Mouse (Mus musculus) liver, embryonic 12.5 days (tissue): ENCODE results near the gene Muc5ac. TPM values are rescaled to one million over a fixed set of nuclear protein-coding genes. Genes with fewer than 3 reads are reported as not detected.
"Not testable (repeated sequence)": the region's sequence is repeated elsewhere in the genome, so short reads cannot be mapped to it uniquely, and the experiment has no call there.

ENCODE experiments used
- ATAC-seq: fragments of 200-750 bp; cut with Nextera tagmentation; 2 replicates; pipeline ENCODE4 v1.8.0; 2017; ENCODE audit warnings: moderate number of reproducible peaks, mild to moderate bottlenecking, moderate library complexity
- H3K27ac ChIP-seq: fragments of 300-500 bp; sonication (generic); 2 replicates; pipeline ENCODE4 v1.5.1; 2016; ENCODE audit warnings: mild to moderate bottlenecking
- H3K27me3 ChIP-seq: fragments of 300-500 bp; sonication (generic); replicated peaks from 2 replicates; pipeline ENCODE4 v1.6.1; 2016; ENCODE audit warnings: mild to moderate bottlenecking, moderate library complexity
- H3K36me3 ChIP-seq: fragments of 300-500 bp; sonication (generic); 2 replicates; pipeline ENCODE4 v1.6.1; 2016; ENCODE audit warnings: mild to moderate bottlenecking, moderate library complexity
- H3K4me1 ChIP-seq: fragments of 300-500 bp; sonication (generic); 2 replicates; pipeline ENCODE4 v1.6.1; 2016
- H3K4me2 ChIP-seq: fragments of 300-500 bp; sonication (generic); 2 replicates; pipeline ENCODE4 v1.6.1; 2016; ENCODE audit warnings: mild to moderate bottlenecking, moderate library complexity
- H3K4me3 ChIP-seq: fragments of 300-500 bp; sonication (generic); 2 replicates; pipeline ENCODE4 v1.5.1; 2016; ENCODE audit warnings: mild to moderate bottlenecking, moderate library complexity
- H3K9ac ChIP-seq: fragments of 300-500 bp; sonication (generic); 2 replicates; pipeline ENCODE4 v1.6.1; 2016; ENCODE audit warnings: mild to moderate bottlenecking, moderate library complexity
- H3K9me3 ChIP-seq: fragments of 300-500 bp; sonication (generic); replicated peaks from 2 replicates; pipeline ENCODE4 v1.6.1; 2016; ENCODE audit warnings: mild to moderate bottlenecking, moderate library complexity
- WGBS: fragments of 180-500 bp; shearing (Covaris S2); methylation state at CpG from one replicate; pipeline ENCODE4 v1.1.7; 2016; ENCODE audit not compliant: insufficient replicate concordance; 5-methylcytosine and 5-hydroxymethylcytosine counted together
- polyA plus RNA-seq: library from polyadenylated mRNA; unstranded; fragments of >200 nt; fragmentation: Nextera tagmentation; extraction: Ambion mirVana; gene quantifications from 2 replicates; pipeline ENCODE4 v1.2.1, GENCODE M21; 2016

Gene Muc5ac
- polyA plus RNA-seq, 1 experiment from 2014 or later = not detected

GRCm38 (mm10) chr7:141805384-141805783 lies 16.6 kb downstream of the Muc5ac start:
- no peak for ATAC-seq
- Histone ChIP-seq H3K4me2 (no peak overlapping the region), H3K4me3 (no peak overlapping the region), H3K27ac (no peak overlapping the region), H3K9ac (no peak overlapping the region), H3K4me1 (no peaks in the 10 kb centered on the region), H3K36me3 (no peaks in the 10 kb centered on the region), H3K27me3 (peaks cover 16% of the 10 kb centered on the region; the same call in 1 of the 2 replicates), H3K9me3 (no peaks in the 10 kb centered on the region)
- WGBS = 72% methylated on average over 7 of the region's 7 CpGs

GRCm38 (mm10) chr7:141807823-141808222 lies 19.1 kb downstream of the Muc5ac start:
- no CpG with 5 or more reads among the region's 4 CpGs for WGBS
- H3K9me3 ChIP-seq, H3K4me3 ChIP-seq, H3K36me3 ChIP-seq, H3K4me2 ChIP-seq, H3K4me1 ChIP-seq, H3K27ac ChIP-seq, ATAC-seq, H3K9ac ChIP-seq: not testable (repeated sequence)
- peaks cover 24% of the 10 kb centered on the region; the same call in 1 of the 2 replicates for H3K27me3 ChIP-seq

- not testable (repeated sequence) for H3K9ac ChIP-seq, H3K4me2 ChIP-seq, H3K4me3 ChIP-seq, H3K27ac ChIP-seq, H3K4me1 ChIP-seq, ATAC-seq, H3K9me3 ChIP-seq, H3K36me3 ChIP-seq
- 0 out of 2 replicates have a peak, but pooled peaks cover 20% of the 10 kb centered on the region for H3K27me3 ChIP-seq
- no CpG with 5 or more reads among the region's 4 CpGs for WGBS
Measured at GRCm38 (mm10) chr7:141809933-141810332, 21.2 kb downstream of the Muc5ac start.

- H3K36me3 ChIP-seq = no peaks in the 10 kb centered on the region
- H3K4me3 ChIP-seq = no peak overlapping the region
- no peaks in the 10 kb centered on the region for H3K4me1 ChIP-seq
- ATAC-seq = no peak
- H3K27me3 ChIP-seq = 0 out of 2 replicates have a peak, but pooled peaks cover 12% of the 10 kb centered on the region
- 57% methylated on average over 4 of the region's 4 CpGs for WGBS
- no peak overlapping the region for H3K4me2 ChIP-seq
- no peak overlapping the region for H3K9ac ChIP-seq
- no peak overlapping the region for H3K27ac ChIP-seq
- no peaks in the 10 kb centered on the region for H3K9me3 ChIP-seq
Measured at GRCm38 (mm10) chr7:141813321-141813720, 24.5 kb downstream of the Muc5ac start.

GRCm38 (mm10) chr7:141815361-141815760 lies 26.6 kb downstream of the Muc5ac start:
- Histone ChIP-seq H3K4me2 (no peak overlapping the region), H3K9me3 (no peaks in the 10 kb centered on the region), H3K9ac (no peak overlapping the region), H3K36me3 (no peaks in the 10 kb centered on the region), H3K27ac (no peak overlapping the region), H3K27me3 (0 out of 2 replicates have a peak, but pooled peaks cover 12% of the 10 kb centered on the region), H3K4me3 (no peak overlapping the region), H3K4me1 (no peaks in the 10 kb centered on the region)
- 69% methylated on average over 4 of the region's 4 CpGs for WGBS
- no peak for ATAC-seq

- WGBS = 66% methylated on average over 11 of the region's 11 CpGs
- Histone ChIP-seq H3K4me2 (no peak overlapping the region), H3K36me3 (no peaks in the 10 kb centered on the region), H3K4me1 (no peaks in the 10 kb centered on the region), H3K9me3 (no peaks in the 10 kb centered on the region), H3K27ac (no peak overlapping the region), H3K4me3 (no peak overlapping the region), H3K27me3 (peaks cover 17% of the 10 kb centered on the region; the same call in 1 of the 2 replicates), H3K9ac (no peak overlapping the region)
- no peak for ATAC-seq
Measured at GRCm38 (mm10) chr7:141817355-141818075, 28.7 kb downstream of the Muc5ac start.

- Histone ChIP-seq H3K9me3 (no peaks in the 10 kb centered on the region), H3K27me3 (peaks cover 17% of the 10 kb centered on the region; the same call in 1 of the 2 replicates), H3K4me2 (no peak overlapping the region), H3K4me3 (no peak overlapping the region), H3K9ac (no peak overlapping the region), H3K27ac (no peak overlapping the region), H3K36me3 (no peaks in the 10 kb centered on the region), H3K4me1 (no peaks in the 10 kb centered on the region)
- ATAC-seq = no peak
- WGBS = 69% methylated on average over 3 of the region's 3 CpGs
Measured at GRCm38 (mm10) chr7:141818267-141818666, 29.5 kb downstream of the Muc5ac start.

- 53% methylated on average over 4 of the region's 4 CpGs for WGBS
- H3K36me3 ChIP-seq = no peaks in the 10 kb centered on the region
- H3K4me1 ChIP-seq = no peaks in the 10 kb centered on the region
- ATAC-seq = no peak
- no peak overlapping the region for H3K4me2 ChIP-seq
- H3K9ac ChIP-seq = no peak overlapping the region
- no peak overlapping the region for H3K27ac ChIP-seq
- peaks cover 22% of the 10 kb centered on the region for H3K27me3 ChIP-seq
- H3K9me3 ChIP-seq = no peaks in the 10 kb centered on the region
- H3K4me3 ChIP-seq = no peak overlapping the region
Measured at GRCm38 (mm10) chr7:141822582-141823261, 34.0 kb downstream of the Muc5ac start.

GRCm38 (mm10) chr7:141823699-141824098 lies 34.9 kb downstream of the Muc5ac start:
- Histone ChIP-seq H3K9me3 (no peaks in the 10 kb centered on the region), H3K36me3 (no peaks in the 10 kb centered on the region), H3K4me2 (no peak overlapping the region), H3K4me3 (no peak overlapping the region), H3K27ac (no peak overlapping the region), H3K9ac (no peak overlapping the region), H3K4me1 (no peaks in the 10 kb centered on the region), H3K27me3 (peaks cover 26% of the 10 kb centered on the region)
- no peak for ATAC-seq
- 64% methylated on average over 6 of the region's 6 CpGs for WGBS

GRCm38 (mm10) chr7:141824398-141824797 lies 35.6 kb downstream of the Muc5ac start:
- Histone ChIP-seq H3K9me3 (no peaks in the 10 kb centered on the region), H3K9ac (no peak overlapping the region), H3K4me1 (no peaks in the 10 kb centered on the region), H3K36me3 (no peaks in the 10 kb centered on the region), H3K4me3 (no peak overlapping the region), H3K27me3 (peaks cover 26% of the 10 kb centered on the region), H3K27ac (no peak overlapping the region), H3K4me2 (no peak overlapping the region)
- 70% methylated on average over 9 of the region's 9 CpGs for WGBS
- no peak for ATAC-seq

GRCm38 (mm10) chr7:141835941-141836340 lies 47.2 kb downstream of the Muc5ac start:
- 35% methylated on average over 7 of the region's 7 CpGs for WGBS
- peaks cover 9% of the 10 kb centered on the region; the same call in 1 of the 2 replicates for H3K4me1 ChIP-seq
- ATAC-seq = no peak
- no peak overlapping the region for H3K9ac ChIP-seq
- no peaks in the 10 kb centered on the region for H3K9me3 ChIP-seq
- no peaks in the 10 kb centered on the region for H3K36me3 ChIP-seq
- H3K4me3 ChIP-seq = no peak overlapping the region
- peaks cover 16% of the 10 kb centered on the region; the same call in 1 of the 2 replicates for H3K27me3 ChIP-seq
- H3K27ac ChIP-seq = no peak overlapping the region
- no peak overlapping the region for H3K4me2 ChIP-seq

- Histone ChIP-seq H3K4me3 (no peak overlapping the region), H3K9me3 (no peaks in the 10 kb centered on the region), H3K27ac (no peak overlapping the region), H3K36me3 (no peaks in the 10 kb centered on the region), H3K9ac (no peak overlapping the region), H3K27me3 (peaks cover 16% of the 10 kb centered on the region; the same call in 1 of the 2 replicates), H3K4me1 (peaks cover 9% of the 10 kb centered on the region; the same call in 1 of the 2 replicates), H3K4me2 (no peak overlapping the region)
- no peak for ATAC-seq
- WGBS = 28% methylated on average over 8 of the region's 8 CpGs
Measured at GRCm38 (mm10) chr7:141836423-141836822, 47.7 kb downstream of the Muc5ac start.
